Mouse (Mus musculus) heart, adult 2 months (tissue): Measurements from ENCODE around the gene Nelfa.

ENCODE experiments used
- CTCF ChIP-seq: fragments of 200-600 bp; IDR thresholded peaks from 2 replicates; pipeline ENCODE4 v1.8.1; 2022; ENCODE audit warnings: antibody characterized with exemption, mild to moderate bottlenecking, moderate library complexity
- EP300 ChIP-seq: fragments of 200-500 bp; IDR thresholded peaks from 2 replicates; pipeline ENCODE4 v1.6.1; 2011; ENCODE audit warnings: low read depth, low read length, control low read depth; ENCODE audit not compliant: insufficient read depth

DNA sequence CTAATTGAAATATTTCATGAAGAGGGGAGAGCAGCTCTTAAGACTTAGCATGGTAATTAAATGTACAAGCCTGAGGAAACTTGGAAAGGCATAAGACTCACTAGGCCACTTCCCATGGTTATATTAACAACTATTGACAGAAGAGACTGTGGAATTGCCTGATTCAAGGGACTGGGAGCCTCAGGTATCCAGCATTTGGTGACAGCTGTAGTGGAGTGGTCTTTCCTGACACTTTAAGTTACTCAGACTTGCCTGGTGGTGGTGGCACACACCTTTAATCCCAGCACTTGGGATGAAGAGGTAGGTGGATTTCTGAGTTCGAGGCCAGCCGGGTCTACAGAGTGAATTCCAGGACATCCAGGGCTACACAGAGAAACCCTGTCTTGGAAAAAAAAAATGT lies 1.0 kb upstream of the Nelfa start:
- TF ChIP-seq EP300 (no peak), CTCF (no peak)
